24 mouse cellular contexts compared by ENCODE assay signal in the genomic region with DNA sequence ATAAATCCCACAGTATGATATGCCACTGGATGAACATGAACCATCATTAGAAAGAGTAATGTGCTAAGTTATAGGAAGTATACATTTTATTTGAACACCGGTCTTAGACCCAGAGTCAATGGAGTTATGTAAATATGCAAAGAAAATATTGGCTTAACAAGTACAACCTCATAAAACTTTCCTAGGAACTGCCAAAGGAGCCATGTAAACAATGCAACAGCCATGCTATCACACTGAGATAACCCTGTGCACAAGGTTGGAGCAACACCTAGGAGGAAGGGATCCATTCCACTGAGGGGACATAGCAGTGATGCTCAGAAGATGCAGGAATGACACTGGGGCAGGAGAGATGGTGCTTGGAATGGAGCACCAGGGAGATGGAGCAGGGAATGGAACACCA. TPM values are rescaled to one million over a fixed set of nuclear protein-coding genes. Genes with fewer than 3 reads are reported as not detected.
DNase-seq lines count a peak whose midpoint lies in the region; ATAC-seq and TF ChIP-seq lines count a peak whose summit lies in the region.
"Had no signal": no experiment of that assay in that cellular context is flagged by ENCODE, and none has a peak within 500 bp of the region (broad histone marks: within the 10 kb centered on the region; RNA-seq: fewer than 3 reads in every experiment).

No protein-coding gene starts in this region.

- no peaks in the 10 kb centered on the region for H3K27me3 ChIP-seq in stomach, embryonic 14.5 days (ENCODE audit: control insufficient read depth, insufficient read depth, low read length)
- no peaks in the 10 kb centered on the region for H3K27me3 ChIP-seq in stomach, embryonic 15.5 days (replicated peaks)
- no peaks in the 10 kb centered on the region for H3K27me3 ChIP-seq in stomach, postnatal 0 days (ENCODE audit: control insufficient read depth, insufficient read depth, low read length)
- H3K27me3 ChIP-seq: embryonic facial prominence, embryonic 12.5 days; forebrain, embryonic 13.5 days; forebrain, embryonic 15.5 days had no signal

- H3K9me3 ChIP-seq in stomach, embryonic 14.5 days (ENCODE audit: control insufficient read depth, low read depth, low read length), result no peaks in the 10 kb centered on the region
- H3K9me3 ChIP-seq in stomach, embryonic 15.5 days, result no peaks in the 10 kb centered on the region
- no peaks in the 10 kb centered on the region for H3K9me3 ChIP-seq in stomach, postnatal 0 days (ENCODE audit: control insufficient read depth, low read length)
- H3K9me3 ChIP-seq: embryonic facial prominence, embryonic 10.5 days; embryonic facial prominence, embryonic 12.5 days; forebrain, embryonic 13.5 days; forebrain, embryonic 15.5 days had no signal

- H3K27ac ChIP-seq in stomach, embryonic 14.5 days (ENCODE audit: low read length), result no peak overlapping the region
- no peak overlapping the region for H3K27ac ChIP-seq in stomach, embryonic 15.5 days
- H3K27ac ChIP-seq in stomach, postnatal 0 days (replicated peaks), result no peak overlapping the region
- H3K27ac ChIP-seq in layer of hippocampus, adult 2 months, result no peak overlapping the region
- H3K27ac ChIP-seq: embryonic facial prominence, embryonic 10.5 days; embryonic facial prominence, embryonic 12.5 days; forebrain, embryonic 13.5 days; forebrain, embryonic 15.5 days had no signal

- peak; percentile 58; the same call in 1 of the 2 replicates for ATAC-seq in stomach, embryonic 14.5 days (ENCODE audit: insufficient number of reproducible peaks, insufficient read depth, low FRiP score, low read depth)
- ATAC-seq in stomach, embryonic 15.5 days (ENCODE audit: insufficient read depth, low FRiP score, low read depth), result peak; percentile 60; the same call in 1 of the 2 replicates
- ATAC-seq in stomach, postnatal 0 days (ENCODE audit: low FRiP score, low TSS enrichment), result peak; percentile 78
- ATAC-seq: forebrain, embryonic 13.5 days; forebrain, embryonic 15.5 days; forebrain, postnatal 0 days had no signal

- WGBS in stomach, embryonic 14.5 days, result 67% methylated on average over 1 of the region's 1 CpGs
- WGBS in stomach, embryonic 15.5 days, result 70% methylated on average over 1 of the region's 1 CpGs
- WGBS in stomach, postnatal 0 days, result 64% methylated on average over 1 of the region's 1 CpGs

- no peak for TF ChIP-seq EP300 in stomach, postnatal 0 days (optimal IDR thresholded peaks at IDR 0.05)

- H3K4me1 ChIP-seq in stomach, embryonic 14.5 days (ENCODE audit: control insufficient read depth, insufficient read depth, low read length), result no peaks in the 10 kb centered on the region
- no peaks in the 10 kb centered on the region for H3K4me1 ChIP-seq in stomach, embryonic 15.5 days
- no peaks in the 10 kb centered on the region for H3K4me1 ChIP-seq in stomach, postnatal 0 days (replicated peaks; ENCODE audit: control insufficient read depth, insufficient read depth)
- H3K4me1 ChIP-seq: embryonic facial prominence, embryonic 10.5 days; embryonic facial prominence, embryonic 12.5 days; forebrain, embryonic 13.5 days; forebrain, embryonic 15.5 days had no signal

- H3K36me3 ChIP-seq in stomach, embryonic 14.5 days (ENCODE audit: control insufficient read depth, insufficient read depth, low read length), result no peaks in the 10 kb centered on the region
- no peaks in the 10 kb centered on the region for H3K36me3 ChIP-seq in stomach, embryonic 15.5 days
- no peaks in the 10 kb centered on the region for H3K36me3 ChIP-seq in stomach, postnatal 0 days (ENCODE audit: control insufficient read depth, insufficient read depth, low read length)
- H3K36me3 ChIP-seq: embryonic facial prominence, embryonic 10.5 days; embryonic facial prominence, embryonic 12.5 days; forebrain, embryonic 15.5 days had no signal

- TF ChIP-seq CTCF in stomach, postnatal 0 days (IDR thresholded peaks at IDR 0.05; ENCODE audit: low read depth), result no peak
- TF ChIP-seq CTCF in layer of hippocampus, adult 2 months (conservative IDR thresholded peaks at IDR 0.05), result no peak

- no peak for DNase-seq in stomach, postnatal 0 days (ENCODE audit: low spot score)
- DNase-seq in layer of hippocampus, adult 2 months (ENCODE audit: low spot score in 2 of 2), result no peak
- no peak for DNase-seq in cerebellum, adult 11-12 months
- DNase-seq: adrenal gland, adult 8-10 months; adrenal gland, postnatal 14 days; adrenal gland, postnatal 36 days; cerebellum, adult 18-20 months; cerebellum, adult 8-10 months; cerebellum, adult 9-11 months; cerebellum, postnatal 14 days; forebrain, postnatal 0 days had no signal

- no peak overlapping the region for H3K9ac ChIP-seq in stomach, embryonic 14.5 days (replicated peaks; ENCODE audit: low read depth, low read length)
- no peak overlapping the region for H3K9ac ChIP-seq in stomach, embryonic 15.5 days
- H3K9ac ChIP-seq in stomach, postnatal 0 days (ENCODE audit: low read length), result no peak overlapping the region
- H3K9ac ChIP-seq: embryonic facial prominence, embryonic 12.5 days; forebrain, embryonic 13.5 days; forebrain, embryonic 15.5 days; forebrain, postnatal 0 days had no signal

- no peak overlapping the region for H3K4me2 ChIP-seq in stomach, embryonic 14.5 days (replicated peaks; ENCODE audit: low read depth, low read length)
- no peak overlapping the region for H3K4me2 ChIP-seq in stomach, embryonic 15.5 days
- H3K4me2 ChIP-seq in stomach, postnatal 0 days (replicated peaks; ENCODE audit: low read depth), result no peak overlapping the region
- H3K4me2 ChIP-seq: embryonic facial prominence, embryonic 12.5 days; forebrain, embryonic 13.5 days; forebrain, embryonic 15.5 days had no signal

- no peak overlapping the region for H3K4me3 ChIP-seq in stomach, embryonic 14.5 days (ENCODE audit: low read depth, low read length)
- no peak overlapping the region for H3K4me3 ChIP-seq in stomach, embryonic 15.5 days (replicated peaks)
- H3K4me3 ChIP-seq in stomach, postnatal 0 days (ENCODE audit: low read depth, low read length), result no peak overlapping the region
- no peak overlapping the region for H3K4me3 ChIP-seq in layer of hippocampus, adult 2 months
- H3K4me3 ChIP-seq: embryonic facial prominence, embryonic 10.5 days; embryonic facial prominence, embryonic 12.5 days; forebrain, embryonic 13.5 days; forebrain, embryonic 15.5 days had no signal

RNA-seq across cellular contexts. Expression of a gene that starts 10.5 kb away (rescaled TPM):
- 14.5 and 14.6 TPM in 2 replicates for polyA plus RNA-seq in stomach, embryonic 14.5 days (2014; fragmentation: Nextera tagmentation; extraction: Ambion mirVana)
- polyA plus RNA-seq in stomach, embryonic 15.5 days (2015; fragmentation: Nextera tagmentation; extraction: Ambion mirVana), result 14.4 and 15.0 TPM in 2 replicates
- 11.1 and 11.2 TPM in 2 replicates for polyA plus RNA-seq in stomach, postnatal 0 days (2015; fragmentation: Nextera tagmentation; extraction: Ambion mirVana)
- 1 to 10 TPM; 6.2 to 7.2 TPM for total RNA-seq in layer of hippocampus, adult 2 months (2021)

RNA-seq across cellular contexts. Expression of a gene that starts 21.3 kb away (rescaled TPM):
- not detected in 2 replicates for polyA plus RNA-seq in stomach, embryonic 14.5 days (2014; fragmentation: Nextera tagmentation; extraction: Ambion mirVana)
- 0.23 TPM in 1 of 2 replicates, not detected in the other for polyA plus RNA-seq in stomach, embryonic 15.5 days (2015; fragmentation: Nextera tagmentation; extraction: Ambion mirVana)
- polyA plus RNA-seq in stomach, postnatal 0 days (2015; fragmentation: Nextera tagmentation; extraction: Ambion mirVana), result 0.25 and 0.33 TPM in 2 replicates
- total RNA-seq in layer of hippocampus, adult 2 months (2021), result not detected
- total RNA-seq: adrenal gland, adult 18-20 months; adrenal gland, adult 8-10 months; adrenal gland, postnatal 14 days; adrenal gland, postnatal 36 days; ES-E14; forebrain, postnatal 0 days; MEL had no signal
- polyA plus RNA-seq: C2C12; cortical plate, adult 2 months; embryonic facial prominence, embryonic 10.5 days; embryonic facial prominence, embryonic 12.5 days; embryonic facial prominence, embryonic 14.5 days; forebrain, embryonic 11.5 days; forebrain, embryonic 13.5 days; forebrain, embryonic 15.5 days; forebrain, postnatal 0 days had no signal

RNA-seq across cellular contexts. Expression of a gene that starts 45.2 kb away (rescaled TPM):
- polyA plus RNA-seq in stomach, embryonic 14.5 days (2014; fragmentation: Nextera tagmentation; extraction: Ambion mirVana), result 0.21 and 0.26 TPM in 2 replicates
- polyA plus RNA-seq in stomach, embryonic 15.5 days (2015; fragmentation: Nextera tagmentation; extraction: Ambion mirVana), result 0.50 and 1.1 TPM in 2 replicates
- 0.21 and 0.33 TPM in 2 replicates for polyA plus RNA-seq in stomach, postnatal 0 days (2015; fragmentation: Nextera tagmentation; extraction: Ambion mirVana)
- total RNA-seq in layer of hippocampus, adult 2 months (2021), result not detected
- total RNA-seq: ES-E14; forebrain, postnatal 0 days; MEL had no signal
- polyA plus RNA-seq: C2C12; embryonic facial prominence, embryonic 10.5 days; forebrain, embryonic 11.5 days; forebrain, embryonic 13.5 days; forebrain, embryonic 15.5 days; forebrain, postnatal 0 days had no signal
